Mouse (Mus musculus) kidney, embryonic 16.5 days (tissue): Measurements from ENCODE around the gene Fgfr2. TPM values are rescaled to one million over a fixed set of nuclear protein-coding genes. Genes with fewer than 3 reads are reported as not detected.

Source experiments
- ATAC-seq: fragments of 200-750 bp; cut with Nextera tagmentation; 2 replicates; pipeline ENCODE4 v1.8.0; 2017; ENCODE audit warnings: moderate TSS enrichment; ENCODE audit not compliant: low FRiP score, low TSS enrichment
- H3K27ac ChIP-seq: fragments of 300-500 bp; sonication (generic); 2 replicates; pipeline ENCODE4 v1.5.1; 2014; ENCODE audit warnings: low read length
- H3K27me3 ChIP-seq: fragments of 300-500 bp; sonication (generic); 2 replicates; pipeline ENCODE4 v1.6.1; 2014; ENCODE audit warnings: low read length, control low read depth, mixed read lengths; ENCODE audit not compliant: insufficient read depth
- H3K36me3 ChIP-seq: fragments of 300-500 bp; sonication (generic); 2 replicates; pipeline ENCODE4 v1.6.1; 2014; ENCODE audit warnings: low read length, control low read depth, mixed read lengths; ENCODE audit not compliant: insufficient read depth
- H3K4me1 ChIP-seq: fragments of 300-500 bp; sonication (generic); 2 replicates; pipeline ENCODE4 v1.6.1; 2014; ENCODE audit warnings: low read length, control low read depth, mixed read lengths; ENCODE audit not compliant: insufficient read depth
- H3K4me2 ChIP-seq: fragments of 300-500 bp; sonication (generic); replicated peaks from 2 replicates; pipeline ENCODE4 v1.6.1; 2014; ENCODE audit warnings: low read depth, low read length
- H3K4me3 ChIP-seq: fragments of 300-500 bp; sonication (generic); 2 replicates; pipeline ENCODE4 v1.5.1; 2014; ENCODE audit warnings: mild to moderate bottlenecking, low read length
- H3K9ac ChIP-seq: fragments of 300-500 bp; sonication (generic); replicated peaks from 2 replicates; pipeline ENCODE4 v1.6.1; 2014; ENCODE audit warnings: low read length
- H3K9me3 ChIP-seq: fragments of 300-500 bp; sonication (generic); 2 replicates; pipeline ENCODE4 v1.6.1; 2016; ENCODE audit warnings: low read length, control low read depth
- WGBS: fragments of 180-500 bp; shearing (Covaris S2); extraction: QIAGEN DNeasy Blood & Tissue Kit; methylation state at CpG from one replicate; pipeline ENCODE4 v1.1.7; 2014; 5-methylcytosine and 5-hydroxymethylcytosine counted together
- polyA plus RNA-seq: library from polyadenylated mRNA; unstranded; fragments of >200 nt; fragmentation: Nextera tagmentation; extraction: Ambion mirVana; gene quantifications from 2 replicates; pipeline ENCODE4 v1.2.1, GENCODE M21; 2015

Gene Fgfr2
- polyA plus RNA-seq, 1 experiment from 2014 or later, result 118 TPM

GRCm38 (mm10) chr7:132702492-132703070 lies 420.6 kb downstream of the Fgfr2 start:
- 70% methylated on average over 5 of the region's 5 CpGs for WGBS
- H3K9me3 ChIP-seq, result no peaks in the 10 kb centered on the region
- no peaks in the 10 kb centered on the region for H3K27me3 ChIP-seq
- H3K4me3 ChIP-seq, result no peak overlapping the region
- no peak overlapping the region for H3K9ac ChIP-seq
- ATAC-seq, result no peak
- no peak overlapping the region for H3K4me2 ChIP-seq
- no peaks in the 10 kb centered on the region for H3K36me3 ChIP-seq
- no peak overlapping the region for H3K27ac ChIP-seq
- 0 out of 2 replicates have a peak, but pooled peaks cover 7% of the 10 kb centered on the region for H3K4me1 ChIP-seq

- no peak overlapping the region for H3K4me2 ChIP-seq
- no peaks in the 10 kb centered on the region for H3K27me3 ChIP-seq
- no peaks in the 10 kb centered on the region for H3K9me3 ChIP-seq
- ATAC-seq, result no peak
- no peaks in the 10 kb centered on the region for H3K36me3 ChIP-seq
- 0 out of 2 replicates have a peak, but pooled peaks cover 7% of the 10 kb centered on the region for H3K4me1 ChIP-seq
- H3K27ac ChIP-seq, result no peak overlapping the region
- no peak overlapping the region for H3K9ac ChIP-seq
- 82% methylated on average over 3 of the region's 3 CpGs for WGBS
- no peak overlapping the region for H3K4me3 ChIP-seq
These were observed 421.1 kb downstream of the Fgfr2 start for GRCm38 (mm10) chr7:132702024-132702423.

DNA sequence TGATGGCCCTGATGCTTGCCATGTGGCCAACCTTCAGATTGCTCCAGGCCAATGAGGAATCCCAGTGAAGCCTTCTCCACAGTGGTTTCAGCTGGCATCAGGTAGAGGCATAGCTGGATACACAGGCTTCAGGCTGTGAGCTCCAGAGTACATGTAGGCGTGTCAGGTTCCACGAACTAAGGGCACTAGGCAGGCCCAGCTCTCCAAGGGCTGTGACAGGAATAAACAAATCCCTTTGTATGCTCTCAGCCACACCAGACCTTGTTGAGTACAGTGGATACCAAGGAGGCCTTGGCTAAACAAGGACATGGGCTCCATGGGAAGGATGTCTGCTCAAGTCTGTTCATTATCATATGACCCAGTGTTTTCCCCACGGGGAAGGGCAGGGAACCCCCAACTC lies 421.7 kb downstream of the Fgfr2 start:
- WGBS, result 90% methylated on average over 3 of the region's 3 CpGs
- Histone ChIP-seq H3K4me3 (no peak overlapping the region), H3K9me3 (no peaks in the 10 kb centered on the region), H3K4me2 (no peak overlapping the region), H3K9ac (no peak overlapping the region), H3K27ac (no peak overlapping the region), H3K36me3 (no peaks in the 10 kb centered on the region), H3K4me1 (0 out of 2 replicates have a peak, but pooled peaks cover 7% of the 10 kb centered on the region), H3K27me3 (no peaks in the 10 kb centered on the region)
- ATAC-seq, result no peak

DNA sequence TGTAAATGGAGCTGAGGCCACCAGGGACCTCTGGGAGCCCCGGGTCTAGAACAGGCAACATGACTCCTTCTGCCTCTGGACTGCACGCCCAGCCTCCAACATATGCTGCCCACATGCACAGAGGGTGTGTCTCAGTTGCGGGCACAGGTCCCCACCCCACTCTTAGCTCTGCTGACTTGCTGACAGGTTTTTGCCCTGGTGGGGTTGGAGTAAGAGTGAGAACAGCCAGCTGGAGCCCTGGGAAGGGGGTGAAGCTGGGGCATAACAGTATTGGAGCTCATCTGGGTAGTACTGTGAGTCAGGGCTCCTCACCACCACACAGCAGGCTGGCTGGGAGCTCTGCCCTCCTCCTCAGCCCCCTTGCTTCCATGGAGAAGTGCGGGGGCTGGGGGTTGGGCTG lies 423.0 kb downstream of the Fgfr2 start:
- Histone ChIP-seq H3K9ac (no peak overlapping the region), H3K9me3 (no peaks in the 10 kb centered on the region), H3K4me1 (0 out of 2 replicates have a peak, but pooled peaks cover 7% of the 10 kb centered on the region), H3K36me3 (no peaks in the 10 kb centered on the region), H3K27ac (no peak overlapping the region), H3K27me3 (no peaks in the 10 kb centered on the region), H3K4me3 (no peak overlapping the region), H3K4me2 (no peak overlapping the region)
- no peak for ATAC-seq
- 77% methylated on average over 4 of the region's 4 CpGs for WGBS

GRCm38 (mm10) chr7:132699639-132700038 lies 423.5 kb downstream of the Fgfr2 start:
- ATAC-seq, result no peak
- Histone ChIP-seq H3K9ac (no peak overlapping the region), H3K4me3 (no peak overlapping the region), H3K27me3 (no peaks in the 10 kb centered on the region), H3K36me3 (no peaks in the 10 kb centered on the region), H3K4me2 (no peak overlapping the region), H3K27ac (no peak overlapping the region), H3K9me3 (no peaks in the 10 kb centered on the region), H3K4me1 (0 out of 2 replicates have a peak, but pooled peaks cover 7% of the 10 kb centered on the region)

GRCm38 (mm10) chr7:132699165-132699564 lies 424.0 kb downstream of the Fgfr2 start:
- Histone ChIP-seq H3K27me3 (no peaks in the 10 kb centered on the region), H3K9me3 (no peaks in the 10 kb centered on the region), H3K27ac (no peak overlapping the region), H3K4me1 (0 out of 2 replicates have a peak, but pooled peaks cover 7% of the 10 kb centered on the region), H3K4me2 (no peak overlapping the region), H3K4me3 (no peak overlapping the region), H3K36me3 (no peaks in the 10 kb centered on the region), H3K9ac (no peak overlapping the region)
- no peak for ATAC-seq
- 56% methylated on average over 4 of the region's 4 CpGs for WGBS

DNA sequence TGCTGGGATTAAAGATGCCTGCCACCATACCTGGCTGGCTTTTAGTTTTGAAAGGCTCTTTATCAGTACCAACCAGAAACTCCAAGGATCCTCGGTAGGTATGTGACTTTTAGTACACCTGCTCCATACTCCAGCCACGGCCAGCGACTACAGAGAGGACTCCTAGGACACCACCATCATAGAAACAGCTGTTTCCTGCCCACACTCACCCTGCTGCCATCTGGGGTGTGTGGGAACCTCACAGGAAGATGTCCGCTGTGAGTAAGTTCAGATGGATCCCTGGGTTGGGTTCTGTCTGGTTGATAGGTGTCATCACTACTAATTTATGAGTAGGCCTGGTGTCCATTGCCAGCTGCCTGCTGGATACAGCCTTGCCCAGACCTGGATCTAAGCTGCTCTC lies 424.4 kb downstream of the Fgfr2 start:
- Histone ChIP-seq H3K9me3 (no peaks in the 10 kb centered on the region), H3K4me1 (0 out of 2 replicates have a peak, but pooled peaks cover 7% of the 10 kb centered on the region), H3K27me3 (no peaks in the 10 kb centered on the region), H3K4me3 (no peak overlapping the region), H3K4me2 (no peak overlapping the region), H3K27ac (no peak overlapping the region), H3K36me3 (no peaks in the 10 kb centered on the region), H3K9ac (no peak overlapping the region)
- ATAC-seq, result no peak
- 83% methylated on average over 4 of the region's 4 CpGs for WGBS

DNA sequence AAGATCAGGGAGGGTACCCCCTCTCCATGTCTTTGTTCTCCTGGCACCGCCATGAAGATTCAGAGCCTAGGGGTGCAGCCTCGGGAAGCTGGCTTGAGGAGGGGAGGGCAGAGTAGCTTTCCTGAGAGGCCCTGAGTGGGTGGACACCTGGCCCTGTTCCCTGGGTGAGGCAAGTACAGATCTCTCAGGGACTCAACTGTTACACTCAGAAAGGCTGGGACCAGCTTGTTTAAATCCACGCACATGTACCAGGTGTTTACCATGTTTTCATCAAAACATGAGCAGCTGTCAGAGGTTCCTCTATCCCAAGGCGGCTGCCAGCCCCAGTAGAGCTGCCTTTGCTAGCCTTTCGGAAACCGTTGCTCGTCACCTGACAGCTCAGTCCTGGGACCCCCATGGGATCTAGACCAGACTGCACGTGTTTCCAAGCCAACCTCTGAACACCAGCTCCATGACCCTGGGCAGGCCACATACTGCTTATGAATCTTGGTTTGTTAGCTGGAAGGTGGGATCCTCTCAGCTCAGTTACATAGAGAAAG lies 425.8 kb downstream of the Fgfr2 start:
- WGBS, result 85% methylated on average over 8 of the region's 8 CpGs
- Histone ChIP-seq H3K4me2 (no peak overlapping the region), H3K4me1 (0 out of 2 replicates have a peak, but pooled peaks cover 11% of the 10 kb centered on the region), H3K9me3 (no peaks in the 10 kb centered on the region), H3K36me3 (no peaks in the 10 kb centered on the region), H3K27ac (no peak overlapping the region), H3K4me3 (no peak overlapping the region), H3K27me3 (no peaks in the 10 kb centered on the region), H3K9ac (no peak overlapping the region)
- no peak for ATAC-seq

DNA sequence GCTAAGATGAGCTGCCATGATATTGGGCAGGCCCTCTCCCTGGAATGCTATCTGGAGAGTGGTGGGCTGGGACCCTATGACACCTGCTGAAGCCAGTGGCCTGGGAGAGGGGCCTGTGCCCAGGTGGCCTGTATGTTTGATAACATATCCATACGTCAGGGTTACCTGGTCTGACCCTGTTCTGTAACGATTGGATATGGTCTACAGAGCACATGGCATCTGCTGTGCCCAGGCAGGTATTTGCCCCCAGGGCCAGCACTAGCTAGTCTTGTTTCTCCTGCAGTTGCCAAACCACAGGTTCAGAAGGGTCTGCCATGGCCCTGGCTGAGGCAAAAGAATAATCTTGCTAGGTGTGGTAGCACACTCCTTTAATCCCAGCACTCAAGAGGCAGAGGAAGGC lies 429.6 kb downstream of the Fgfr2 start:
- H3K27me3 ChIP-seq, result no peaks in the 10 kb centered on the region
- peak overlapping the region; percentile 34; the same call in 1 of the 2 replicates for H3K27ac ChIP-seq
- no peaks in the 10 kb centered on the region for H3K9me3 ChIP-seq
- ATAC-seq, result peak; percentile 58
- 73% methylated on average over 2 of the region's 2 CpGs for WGBS
- no peaks in the 10 kb centered on the region for H3K36me3 ChIP-seq
- H3K4me2 ChIP-seq, result no peak overlapping the region
- H3K9ac ChIP-seq, result no peak overlapping the region
- H3K4me1 ChIP-seq, result peaks cover 7% of the 10 kb centered on the region; the same call in 1 of the 2 replicates
- no peak overlapping the region for H3K4me3 ChIP-seq

DNA sequence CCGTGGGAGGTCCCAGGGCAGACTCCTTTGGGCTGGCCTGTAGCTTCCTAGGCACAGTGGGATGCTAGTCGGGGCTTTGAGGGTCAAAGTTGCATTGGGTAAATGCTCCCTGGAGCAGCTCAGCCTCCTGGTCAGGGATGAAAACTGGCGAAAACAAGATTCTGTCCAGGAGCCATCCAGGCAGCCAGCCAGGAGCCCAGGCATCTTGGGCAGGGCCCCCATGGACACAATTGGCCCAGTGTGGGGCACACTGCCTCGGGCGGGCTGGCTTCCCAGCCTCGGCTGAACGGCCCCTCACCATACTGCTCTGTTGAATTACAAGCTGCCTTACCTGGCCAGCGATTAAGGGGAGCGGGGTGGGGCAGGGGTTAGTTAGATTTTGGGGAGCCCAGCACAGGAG lies 430.4 kb downstream of the Fgfr2 start:
- no peak overlapping the region for H3K4me3 ChIP-seq
- WGBS, result 72% methylated on average over 9 of the region's 9 CpGs
- ATAC-seq, result no peak

More for the DNA sequence above, 430.4 kb downstream of the Fgfr2 start:
- Histone ChIP-seq H3K9me3 (no peaks in the 10 kb centered on the region), H3K36me3 (no peaks in the 10 kb centered on the region), H3K4me1 (peaks cover 16% of the 10 kb centered on the region), H3K9ac (no peak overlapping the region), H3K27ac (peak overlapping the region; percentile 60; the same call in 1 of the 2 replicates), H3K4me2 (no peak overlapping the region), H3K27me3 (no peaks in the 10 kb centered on the region)
